Mouse (Mus musculus): ENCODE results near the gene Nudt16.
A peak's percentile ranks its signal among the peaks of the same experiment; 100 is the strongest.
"Not testable (repeated sequence)": the region's sequence is repeated elsewhere in the genome, so short reads cannot be mapped to it uniquely, and the experiment has no call there.

Nudt16 gene

GRCm38 (mm10) chr9:105131253-105132001 lies at the start of gene Nudt16:
Nudt16 (minus strand) TSS chr9:105131824.
- DNase-seq (ENCODE audit: low read depth), result peak; percentile 77

DNA sequence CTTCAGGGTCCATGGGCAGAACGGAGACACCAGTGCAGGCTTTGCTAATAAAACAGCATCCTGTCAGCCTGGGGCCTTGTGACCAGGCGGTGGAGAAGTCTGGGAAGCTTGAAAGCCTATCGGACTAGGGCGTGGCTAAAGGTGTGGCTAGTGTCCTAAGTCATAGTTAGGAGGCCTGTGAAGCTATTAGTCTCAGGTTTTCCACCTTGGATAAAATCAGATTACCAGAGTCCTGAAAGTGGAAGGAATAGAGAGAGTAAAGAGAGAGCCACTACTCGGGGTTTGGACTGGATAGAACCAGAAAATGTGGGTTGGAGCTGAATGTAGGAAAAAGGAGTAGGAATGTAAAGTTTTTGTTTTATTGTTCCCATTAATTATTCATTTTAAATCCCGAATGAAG lies 13.4 kb upstream of the Nudt16 start, which contains the start of gene 1700080E11Rik:
Gene 1700080E11Rik, minus strand, starts transcription at position 101 of the 400 bp plus-strand sequence.
- no peak for DNase-seq (ENCODE audit: low read depth)

GRCm38 (mm10) chr9:105139204-105139603 lies 7.6 kb upstream of the Nudt16 start:
- DNase-seq (ENCODE audit: low read depth), result no peak

DNA sequence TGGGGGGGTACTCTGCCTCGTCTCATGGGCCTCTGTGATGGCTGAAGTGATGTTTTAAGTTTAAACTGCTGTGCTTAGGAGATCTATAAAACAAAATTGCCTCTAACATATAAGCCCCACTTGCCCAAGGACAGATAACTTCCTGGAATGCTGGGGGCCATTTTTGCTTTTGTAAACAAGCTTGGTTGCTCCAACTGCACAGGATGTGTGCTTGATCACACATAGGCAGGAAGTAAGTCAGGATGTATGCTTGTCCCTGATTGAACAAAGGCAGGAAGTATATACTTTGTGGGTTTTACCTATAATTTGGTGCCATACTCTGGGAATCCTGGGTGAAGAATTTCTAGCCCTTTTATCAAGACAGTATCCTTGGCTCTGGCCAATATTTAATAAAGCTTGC lies 4.8 kb upstream of the Nudt16 start:
- DNase-seq (ENCODE audit: low read depth), result no peak

- no peak for DNase-seq (ENCODE audit: low read depth)
These were observed 2.9 kb upstream of the Nudt16 start for GRCm38 (mm10) chr9:105134536-105134935.

DNA sequence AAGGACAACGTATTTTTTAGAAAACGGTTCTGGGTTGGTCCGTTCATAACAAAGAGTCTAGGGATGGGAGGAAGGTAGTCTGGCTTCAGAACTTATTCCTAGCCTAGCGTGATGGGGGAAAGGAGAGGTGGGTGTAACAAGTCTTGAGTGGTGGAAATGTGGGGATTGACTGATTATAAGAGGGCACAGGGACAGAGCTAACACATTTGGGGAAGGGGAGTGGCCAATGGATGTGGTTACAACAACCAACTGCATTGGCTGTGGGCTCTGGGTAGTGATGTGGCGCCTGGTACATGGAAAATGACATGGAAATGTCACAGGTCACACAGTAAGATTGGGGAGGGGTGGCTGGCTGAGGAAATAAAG lies 361 bp upstream of the Nudt16 start:
- no peak for DNase-seq (ENCODE audit: low read depth)

GRCm38 (mm10) chr9:105130331-105130730 lies 1.3 kb downstream of the Nudt16 start:
- no peak for DNase-seq (ENCODE audit: low read depth)

DNA sequence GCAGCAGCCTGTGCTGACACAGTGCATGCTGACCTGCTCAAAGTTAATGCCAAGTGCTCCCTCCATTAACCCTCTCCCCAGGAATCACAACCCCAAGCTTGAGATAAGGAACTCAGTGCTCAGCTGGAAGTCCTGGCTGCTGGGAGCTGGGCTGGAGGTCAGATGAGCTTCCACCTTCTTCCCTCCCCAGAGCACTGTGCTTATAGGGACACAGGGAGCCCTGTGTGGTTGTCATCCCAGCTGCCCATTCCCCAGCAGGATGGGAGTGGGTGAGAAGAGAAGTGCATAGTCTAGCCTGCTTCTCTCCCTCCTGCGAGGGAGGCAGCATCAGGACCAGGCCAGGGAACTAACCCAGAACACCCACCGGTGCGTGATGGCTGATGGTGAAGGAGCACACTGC lies 6.4 kb downstream of the Nudt16 start:
- not testable (repeated sequence) for DNase-seq (ENCODE audit: low read depth)

DNA sequence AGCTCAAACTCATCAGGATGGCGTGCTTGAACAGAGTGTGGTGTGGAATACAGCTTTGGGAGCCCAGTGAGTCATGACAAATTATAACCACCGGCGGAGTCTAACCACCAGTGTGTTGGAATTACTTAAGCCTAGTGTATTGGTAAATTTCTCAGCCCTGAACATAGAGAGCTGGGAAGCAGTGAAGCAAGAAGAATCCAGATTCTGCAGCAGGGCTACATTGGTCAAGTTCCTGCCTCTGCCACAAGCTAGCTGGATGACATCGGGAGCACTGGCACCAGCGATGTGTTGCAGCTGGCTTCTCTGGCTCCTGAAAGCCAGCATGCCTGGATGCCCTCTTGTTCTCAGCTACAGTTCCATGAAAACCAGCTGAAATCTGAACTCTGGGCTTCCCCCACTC lies 27.7 kb downstream of the Nudt16 start:
- DNase-seq (ENCODE audit: low read depth), result no peak

DNA sequence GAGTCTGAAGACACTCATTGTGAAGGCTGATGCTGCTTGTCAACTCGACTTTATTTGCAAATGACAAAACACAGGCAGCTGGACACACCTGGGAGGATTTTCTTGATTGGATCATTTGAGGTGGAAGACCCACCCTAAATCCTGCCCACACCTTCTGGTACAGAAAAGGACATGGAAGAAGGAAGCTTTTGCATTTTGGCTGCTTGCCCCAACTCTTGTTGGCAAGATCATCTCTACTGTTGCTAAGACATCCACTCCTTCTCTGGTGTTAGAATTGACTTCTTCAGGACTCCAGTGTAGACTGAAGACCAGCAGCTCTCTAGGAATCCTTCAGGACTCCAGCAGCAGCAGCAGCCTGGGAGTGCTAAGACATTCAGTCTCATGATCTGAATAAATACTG lies 29.7 kb downstream of the Nudt16 start:
- DNase-seq (ENCODE audit: low read depth), result no peak

- no peak for DNase-seq (ENCODE audit: low read depth)
These were observed 30.6 kb downstream of the Nudt16 start for GRCm38 (mm10) chr9:105100807-105101570.

DNA sequence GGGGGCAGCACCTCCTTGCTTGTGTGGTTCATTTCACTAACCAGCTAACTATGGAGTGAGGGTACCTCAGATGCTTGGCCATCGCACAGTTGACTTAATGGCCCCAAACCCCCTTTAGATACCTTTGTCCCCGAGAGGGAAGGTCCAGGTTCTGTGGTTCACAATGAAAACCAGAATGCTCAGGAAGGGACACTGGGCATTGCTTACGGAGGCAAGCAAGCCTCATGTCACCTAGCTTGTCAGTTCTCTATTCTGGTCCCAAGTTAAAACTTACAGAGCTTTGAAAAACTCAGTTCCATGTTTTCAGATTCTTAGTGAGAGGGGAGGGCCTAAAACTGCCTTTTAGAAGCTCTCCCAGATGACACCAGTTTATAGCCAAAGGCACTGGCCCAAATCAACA lies 51.4 kb downstream of the Nudt16 start:
- DNase-seq (ENCODE audit: low read depth), result no peak

Data from c-Kit-positive CD71-negative TER-119-negative erythroid progenitor cells, embryonic 14.5 days (primary cell).